Mouse (Mus musculus): Measurements from ENCODE around the gene S100a1.

S100a1 gene

DNA sequence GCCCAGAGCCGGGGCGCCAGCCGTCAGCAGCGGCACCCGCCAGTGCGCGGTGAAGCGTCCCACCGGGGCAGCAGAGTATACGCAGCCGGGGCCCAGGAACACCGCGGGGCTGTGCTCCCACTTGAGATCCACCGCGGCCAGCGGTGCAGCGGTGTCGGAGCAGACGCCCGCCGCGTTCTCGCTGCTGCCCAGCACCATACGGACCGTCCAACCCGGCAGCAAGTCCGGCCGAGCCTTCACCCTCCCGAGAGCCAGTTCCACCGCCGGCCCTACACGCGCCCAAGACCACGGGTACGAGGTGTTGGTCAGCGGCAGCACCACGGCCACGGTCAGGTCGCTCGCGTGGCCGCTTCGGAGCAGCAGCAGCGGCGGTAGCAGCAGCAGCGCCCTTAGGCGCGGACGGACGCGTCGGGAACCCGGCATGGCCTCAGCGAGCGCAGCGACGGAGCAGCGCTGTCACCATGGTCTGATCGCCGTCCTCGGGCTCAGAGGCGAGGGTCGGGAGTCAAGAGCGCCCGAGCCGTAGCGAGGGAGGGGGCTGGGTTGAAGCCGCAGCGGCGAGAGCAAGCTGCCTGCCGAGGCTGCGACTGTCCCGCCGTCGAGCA, 49.0 kb downstream of the S100a1 start:
- DNase-seq (ENCODE audit: low spot score in 2 of 2), result peak in 1 of 2 experiments; percentile 23

DNA sequence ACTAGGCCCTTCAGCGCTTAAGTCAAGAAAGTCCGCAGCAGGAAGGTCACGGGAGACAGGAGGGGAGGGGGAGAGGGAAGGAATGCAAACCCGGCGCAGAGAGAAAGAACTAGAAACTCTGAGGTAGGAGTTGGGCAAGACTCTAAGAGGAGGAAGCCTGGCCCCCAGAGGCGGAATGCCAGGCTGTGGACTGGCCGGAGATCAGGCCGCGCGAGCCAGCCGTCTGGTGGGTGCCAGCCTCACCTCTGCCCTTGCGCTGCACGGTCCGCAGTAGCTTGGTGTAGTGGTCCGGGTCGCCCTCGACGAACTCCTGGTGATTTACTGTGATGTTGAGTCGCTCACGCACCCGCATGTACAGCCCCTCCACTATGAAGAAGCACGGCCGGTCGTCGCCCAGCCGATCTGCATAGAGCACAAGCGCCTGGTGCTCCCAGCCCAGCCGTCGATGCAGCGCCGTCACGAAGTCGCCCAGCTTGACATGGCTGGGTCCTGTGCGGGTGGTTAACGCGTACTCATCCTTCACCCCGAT, 49.6 kb downstream of the S100a1 start:
- DNase-seq (ENCODE audit: low spot score in 2 of 2), result peak in 1 of 2 experiments; percentile 26

DNA sequence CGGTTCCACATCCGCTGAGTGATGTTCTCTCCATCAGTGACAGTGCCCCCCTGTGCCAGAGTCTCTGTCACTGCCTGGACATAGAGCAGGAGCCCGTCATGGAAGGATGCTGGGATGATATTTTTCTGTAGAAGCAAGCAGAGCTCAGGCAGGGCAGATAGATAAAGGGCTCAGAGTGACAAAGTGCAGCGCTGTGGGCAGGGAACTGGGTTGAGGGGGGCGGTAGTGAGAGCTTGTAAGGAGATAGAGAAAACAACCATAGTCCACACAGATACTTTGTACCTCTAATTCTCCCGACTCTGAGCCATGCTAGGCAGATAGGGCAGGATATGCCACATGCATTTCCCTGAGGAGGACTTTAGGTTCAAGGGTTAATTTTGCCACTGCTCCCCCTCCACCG, 51.6 kb downstream of the S100a1 start:
- no peak for DNase-seq (ENCODE audit: low spot score in 2 of 2)

GRCm38 (mm10) chr3:90461935-90462334, 52.3 kb downstream of the S100a1 start:
- no peak for DNase-seq (ENCODE audit: low spot score in 2 of 2)
